Mouse (Mus musculus) myocyte (in vitro differentiated cells): ENCODE measurements around the gene Krt16.

ENCODE experiments used
- POLR2A ChIP-seq: IDR thresholded peaks from one replicate; pipeline ENCODE4 v1.6.1; 2011; ENCODE audit warnings: low read depth, mild to moderate bottlenecking, control low read depth, moderate library complexity; ENCODE audit not compliant: insufficient read length
- POLR2AphosphoS2 ChIP-seq: IDR thresholded peaks from one replicate; pipeline ENCODE4 v1.6.1; 2011; ENCODE audit warnings: low read depth, control low read depth; ENCODE audit not compliant: insufficient read length
- REST ChIP-seq: IDR thresholded peaks from one replicate; pipeline ENCODE4 v1.6.1; 2011; ENCODE audit warnings: mild to moderate bottlenecking, control low read depth, moderate library complexity; ENCODE audit not compliant: insufficient read depth, insufficient read length
- TCF3 ChIP-seq: IDR thresholded peaks from one replicate; pipeline ENCODE4 v1.6.1; 2011; ENCODE audit warnings: low read depth, control low read depth; ENCODE audit not compliant: insufficient read length
- USF1 ChIP-seq: IDR thresholded peaks from one replicate; pipeline ENCODE4 v1.6.1; 2011; ENCODE audit warnings: low read depth, mild to moderate bottlenecking, control low read depth, moderate library complexity

DNA sequence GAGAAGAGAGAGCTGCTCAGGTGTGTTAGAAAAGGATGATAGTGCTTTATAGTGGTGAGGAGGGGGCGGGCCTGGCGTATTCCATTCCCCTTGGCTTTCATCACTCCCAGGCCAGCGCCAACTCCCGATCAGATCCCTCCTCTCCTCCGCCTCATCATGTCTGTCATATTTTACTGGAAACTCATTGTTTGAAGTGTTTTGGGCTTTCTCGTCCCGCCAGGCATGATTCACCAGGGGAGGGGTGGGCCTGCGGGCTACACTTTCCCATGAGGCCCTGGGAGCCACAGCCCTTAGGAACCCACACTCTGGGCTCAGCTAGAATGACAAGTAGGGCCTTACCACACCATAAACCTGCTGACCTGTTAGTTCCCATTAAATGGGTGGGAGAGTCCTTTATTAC lies 41.2 kb downstream of the Krt16 start, which contains the start of gene Krt14:
- TF ChIP-seq POLR2A (no peak), USF1 (no peak), POLR2AphosphoS2 (no peak), REST (no peak), TCF3 (no peak)
